Mouse (Mus musculus): Measurements from ENCODE around the gene Atg4a. TPM values are rescaled to one million over a fixed set of nuclear protein-coding genes. Genes with fewer than 3 reads are reported as not detected.

Gene Atg4a
- polyA plus RNA-seq, 1 experiment from 2014 or later, result 19.8 TPM

DNA sequence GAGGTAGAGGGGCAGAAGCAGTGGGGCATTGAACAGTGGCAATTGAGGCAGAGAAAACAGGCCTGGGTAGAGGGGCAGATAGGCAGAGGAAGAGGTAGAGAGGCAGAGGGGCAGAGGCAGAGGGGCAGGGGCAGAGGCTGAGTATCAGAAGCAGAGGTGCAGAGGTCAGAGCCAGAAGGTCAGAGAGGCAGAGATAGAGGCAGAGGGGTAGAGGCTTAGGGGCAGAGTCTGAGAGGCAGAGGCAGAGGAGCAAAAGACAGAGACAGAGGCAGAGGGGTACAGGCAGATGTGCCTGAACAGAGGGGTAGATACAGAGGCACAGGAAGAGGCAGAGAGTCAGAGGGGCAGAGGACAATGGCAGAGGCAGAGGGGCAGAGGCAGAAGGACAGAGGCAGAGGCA, 193.6 kb downstream of the Atg4a start:
- Histone ChIP-seq H3K27me3 (ENCODE audit: control insufficient read depth, insufficient read depth, low read depth, low read length) (no peaks in the 10 kb centered on the region), H3K4me1 (replicated peaks; ENCODE audit: control insufficient read depth, insufficient read depth, low read length) (no peaks in the 10 kb centered on the region), H3K4me3 (ENCODE audit: low read length) (no peak overlapping the region), H3K27ac (ENCODE audit: low read length) (no peak overlapping the region), H3K9me3 (ENCODE audit: control insufficient read depth, low read length) (no peaks in the 10 kb centered on the region), H3K9ac (ENCODE audit: low read length) (no peak overlapping the region), H3K36me3 (ENCODE audit: control insufficient read depth, insufficient read depth, low read length) (no peaks in the 10 kb centered on the region), H3K4me2 (ENCODE audit: low read depth, low read length) (no peak overlapping the region)
- peak; percentile 31; the same call in 1 of the 2 replicates for ATAC-seq (ENCODE audit: low read depth)

GRCm38 (mm10) chrX:141151182-141151581, 194.5 kb downstream of the Atg4a start:
- Histone ChIP-seq H3K36me3 (ENCODE audit: control insufficient read depth, insufficient read depth, low read length) (no peaks in the 10 kb centered on the region), H3K27me3 (ENCODE audit: control insufficient read depth, insufficient read depth, low read depth, low read length) (no peaks in the 10 kb centered on the region), H3K27ac (ENCODE audit: low read length) (no peak overlapping the region), H3K9me3 (ENCODE audit: control insufficient read depth, low read length) (no peaks in the 10 kb centered on the region), H3K4me2 (ENCODE audit: low read depth, low read length) (no peak overlapping the region), H3K4me3 (ENCODE audit: low read length) (no peak overlapping the region), H3K9ac (ENCODE audit: low read length) (no peak overlapping the region), H3K4me1 (replicated peaks; ENCODE audit: control insufficient read depth, insufficient read depth, low read length) (no peaks in the 10 kb centered on the region)
- ATAC-seq (ENCODE audit: low read depth), result no peak

DNA sequence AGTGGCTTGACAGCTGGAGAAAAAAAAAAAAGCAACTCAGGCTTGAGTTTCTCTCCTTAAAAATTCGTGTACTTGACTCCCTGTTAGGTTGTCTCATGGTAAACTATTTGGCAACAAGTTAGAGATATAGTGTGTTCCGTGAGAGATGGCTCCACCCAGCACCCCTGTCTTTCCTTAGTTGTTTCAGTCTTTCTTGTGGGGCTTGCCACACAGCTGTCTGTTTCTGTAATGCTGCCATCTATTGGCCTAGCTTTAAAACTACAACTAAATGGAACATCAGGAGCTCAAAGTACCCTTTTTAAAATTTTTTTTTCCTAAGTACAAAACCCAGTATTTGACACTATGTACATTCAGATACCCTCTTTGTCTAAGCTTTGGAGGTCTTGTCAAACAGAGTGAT, 200.0 kb downstream of the Atg4a start:
- no peaks in the 10 kb centered on the region for H3K36me3 ChIP-seq (ENCODE audit: control insufficient read depth, insufficient read depth, low read length)
- H3K4me3 ChIP-seq (ENCODE audit: low read length), result no peak overlapping the region
- H3K4me1 ChIP-seq (replicated peaks; ENCODE audit: control insufficient read depth, insufficient read depth, low read length), result no peaks in the 10 kb centered on the region
- no peaks in the 10 kb centered on the region for H3K9me3 ChIP-seq (ENCODE audit: control insufficient read depth, low read length)
- WGBS, result 26% methylated on average over 2 of the region's 2 CpGs
- H3K27ac ChIP-seq (ENCODE audit: low read length), result no peak overlapping the region
- H3K4me2 ChIP-seq (ENCODE audit: low read depth, low read length), result no peak overlapping the region
- no peak overlapping the region for H3K9ac ChIP-seq (ENCODE audit: low read length)
- ATAC-seq (ENCODE audit: low read depth), result no peak
- H3K27me3 ChIP-seq (ENCODE audit: control insufficient read depth, insufficient read depth, low read depth, low read length), result no peaks in the 10 kb centered on the region

- no peak overlapping the region for H3K9ac ChIP-seq (ENCODE audit: low read length)
- no peak overlapping the region for H3K4me3 ChIP-seq (ENCODE audit: low read length)
- no peak overlapping the region for H3K4me2 ChIP-seq (ENCODE audit: low read depth, low read length)
- H3K4me1 ChIP-seq (replicated peaks; ENCODE audit: control insufficient read depth, insufficient read depth, low read length), result no peaks in the 10 kb centered on the region
- 48% methylated on average over 4 of the region's 4 CpGs for WGBS
- no peak overlapping the region for H3K27ac ChIP-seq (ENCODE audit: low read length)
- H3K36me3 ChIP-seq (ENCODE audit: control insufficient read depth, insufficient read depth, low read length), result no peaks in the 10 kb centered on the region
- no peaks in the 10 kb centered on the region for H3K9me3 ChIP-seq (ENCODE audit: control insufficient read depth, low read length)
- no peak for ATAC-seq (ENCODE audit: low read depth)
- no peaks in the 10 kb centered on the region for H3K27me3 ChIP-seq (ENCODE audit: control insufficient read depth, insufficient read depth, low read depth, low read length)
Observed at GRCm38 (mm10) chrX:141157626-141158025, 200.9 kb downstream of the Atg4a start.

DNA sequence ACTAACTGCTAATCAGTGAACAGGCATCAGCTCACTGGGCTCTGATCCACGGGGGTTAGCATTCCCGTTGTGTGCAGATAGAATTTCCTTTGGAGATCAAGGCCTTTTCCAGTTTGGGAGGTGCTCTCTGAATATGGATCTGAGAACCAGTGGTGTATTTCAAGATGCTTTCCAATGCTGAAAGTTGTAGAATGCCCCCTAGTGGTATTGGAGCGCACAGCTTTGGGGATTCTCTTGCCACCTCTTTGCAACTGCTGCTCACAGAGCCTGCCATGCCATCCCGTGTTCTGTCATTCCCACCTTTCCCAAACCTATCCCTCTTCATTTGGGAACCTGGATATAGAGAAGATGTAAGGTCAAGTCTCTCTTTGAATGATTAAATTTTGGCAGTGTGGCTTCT, 201.5 kb downstream of the Atg4a start:
- Histone ChIP-seq H3K4me2 (ENCODE audit: low read depth, low read length) (no peak overlapping the region), H3K36me3 (ENCODE audit: control insufficient read depth, insufficient read depth, low read length) (no peaks in the 10 kb centered on the region), H3K9me3 (ENCODE audit: control insufficient read depth, low read length) (no peaks in the 10 kb centered on the region), H3K4me1 (replicated peaks; ENCODE audit: control insufficient read depth, insufficient read depth, low read length) (no peaks in the 10 kb centered on the region), H3K9ac (ENCODE audit: low read length) (no peak overlapping the region), H3K27ac (ENCODE audit: low read length) (no peak overlapping the region), H3K4me3 (ENCODE audit: low read length) (no peak overlapping the region), H3K27me3 (ENCODE audit: control insufficient read depth, insufficient read depth, low read depth, low read length) (no peaks in the 10 kb centered on the region)
- ATAC-seq (ENCODE audit: low read depth), result no peak
- 32% methylated on average over 4 of the region's 4 CpGs for WGBS

DNA sequence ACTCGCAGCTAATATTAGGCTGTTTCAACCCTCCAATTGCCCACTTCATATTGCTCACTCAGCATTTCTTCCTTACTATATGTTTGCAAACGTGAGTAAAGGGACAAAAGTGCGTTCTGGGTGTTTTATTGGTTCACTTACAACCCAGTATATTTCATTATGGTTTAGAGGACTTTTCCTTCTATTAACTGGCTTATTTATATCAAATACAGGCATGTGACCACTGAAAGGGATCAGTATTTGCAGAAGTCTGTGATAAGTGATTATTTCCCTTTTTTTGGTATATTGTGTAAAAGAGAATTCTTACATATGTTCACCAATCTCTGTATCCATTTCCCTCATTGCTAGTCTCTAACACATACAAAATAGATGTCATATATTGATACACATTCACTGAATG, 203.7 kb downstream of the Atg4a start:
- Histone ChIP-seq H3K9ac (ENCODE audit: low read length) (no peak overlapping the region), H3K27me3 (ENCODE audit: control insufficient read depth, insufficient read depth, low read depth, low read length) (no peaks in the 10 kb centered on the region), H3K27ac (ENCODE audit: low read length) (no peak overlapping the region), H3K4me3 (ENCODE audit: low read length) (no peak overlapping the region), H3K4me2 (ENCODE audit: low read depth, low read length) (no peak overlapping the region), H3K9me3 (ENCODE audit: control insufficient read depth, low read length) (no peaks in the 10 kb centered on the region), H3K36me3 (ENCODE audit: control insufficient read depth, insufficient read depth, low read length) (no peaks in the 10 kb centered on the region), H3K4me1 (replicated peaks; ENCODE audit: control insufficient read depth, insufficient read depth, low read length) (no peaks in the 10 kb centered on the region)
- no peak for ATAC-seq (ENCODE audit: low read depth)
- 63% methylated on average over 3 of the region's 3 CpGs for WGBS

DNA sequence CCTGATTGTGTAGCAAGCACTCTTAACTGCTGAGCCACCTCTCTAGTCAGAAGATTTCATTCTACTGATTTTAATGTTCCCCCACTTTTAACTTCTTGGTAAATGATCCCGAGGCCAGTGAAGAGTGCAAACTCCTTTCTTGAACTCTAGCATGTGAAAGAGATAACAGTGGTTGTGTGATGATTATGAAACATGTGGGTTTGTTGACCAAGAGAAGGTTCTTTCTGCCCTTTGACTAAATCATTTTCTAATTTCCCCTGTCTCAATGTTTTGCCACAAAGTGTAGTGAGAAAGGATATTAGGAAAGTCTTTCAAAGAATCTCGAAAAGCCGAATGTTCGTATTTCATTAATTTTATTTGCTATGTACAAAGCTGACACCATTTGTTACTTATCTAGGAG, 208.4 kb downstream of the Atg4a start:
- no peak overlapping the region for H3K27ac ChIP-seq (ENCODE audit: low read length)
- no peaks in the 10 kb centered on the region for H3K9me3 ChIP-seq (ENCODE audit: control insufficient read depth, low read length)
- H3K4me2 ChIP-seq (ENCODE audit: low read depth, low read length), result no peak overlapping the region
- no peak overlapping the region for H3K9ac ChIP-seq (ENCODE audit: low read length)
- H3K4me3 ChIP-seq (ENCODE audit: low read length), result no peak overlapping the region
- H3K36me3 ChIP-seq (ENCODE audit: control insufficient read depth, insufficient read depth, low read length), result no peaks in the 10 kb centered on the region
- 83% methylated on average over 4 of the region's 4 CpGs for WGBS
- no peaks in the 10 kb centered on the region for H3K4me1 ChIP-seq (replicated peaks; ENCODE audit: control insufficient read depth, insufficient read depth, low read length)
- ATAC-seq (ENCODE audit: low read depth), result no peak
- H3K27me3 ChIP-seq (ENCODE audit: control insufficient read depth, insufficient read depth, low read depth, low read length), result no peaks in the 10 kb centered on the region; the same call in 1 of the 2 replicates

DNA sequence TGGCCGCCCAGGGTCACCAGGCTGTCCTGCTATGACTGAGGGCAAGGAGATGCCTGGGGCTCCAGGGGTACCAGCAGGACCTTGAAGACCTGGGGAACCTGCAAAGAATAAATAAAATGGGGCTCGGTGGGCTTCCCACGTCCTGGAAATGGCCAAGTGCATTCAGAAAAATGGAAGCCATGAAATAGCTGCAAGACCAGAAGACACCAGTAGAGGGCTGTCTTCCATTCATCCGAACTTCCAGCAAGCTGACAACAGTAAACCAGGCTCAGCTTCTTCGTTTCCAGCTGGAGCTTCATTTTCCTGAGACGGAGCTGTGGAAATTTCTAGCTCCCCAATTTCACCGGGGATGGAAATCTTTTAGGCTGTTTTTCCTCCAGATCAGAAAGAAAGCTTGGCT, 218.6 kb downstream of the Atg4a start:
- Histone ChIP-seq H3K27ac (ENCODE audit: low read length) (no peak overlapping the region), H3K4me3 (ENCODE audit: low read length) (no peak overlapping the region), H3K36me3 (ENCODE audit: control insufficient read depth, insufficient read depth, low read length) (no peaks in the 10 kb centered on the region), H3K4me2 (ENCODE audit: low read depth, low read length) (no peak overlapping the region), H3K4me1 (replicated peaks; ENCODE audit: control insufficient read depth, insufficient read depth, low read length) (no peaks in the 10 kb centered on the region), H3K9me3 (ENCODE audit: control insufficient read depth, low read length) (no peaks in the 10 kb centered on the region), H3K27me3 (ENCODE audit: control insufficient read depth, insufficient read depth, low read depth, low read length) (peaks cover 2% of the 10 kb centered on the region), H3K9ac (ENCODE audit: low read length) (no peak overlapping the region)
- WGBS, result 31% methylated on average over 7 of the region's 7 CpGs
- no peak for ATAC-seq (ENCODE audit: low read depth)

- Histone ChIP-seq H3K4me3 (ENCODE audit: low read length) (no peak overlapping the region), H3K4me2 (ENCODE audit: low read depth, low read length) (no peak overlapping the region), H3K9me3 (ENCODE audit: control insufficient read depth, low read length) (no peaks in the 10 kb centered on the region), H3K9ac (ENCODE audit: low read length) (no peak overlapping the region), H3K27ac (ENCODE audit: low read length) (no peak overlapping the region), H3K4me1 (replicated peaks; ENCODE audit: control insufficient read depth, insufficient read depth, low read length) (0 out of 2 replicates have a peak, but pooled peaks cover 2% of the 10 kb centered on the region), H3K36me3 (ENCODE audit: control insufficient read depth, insufficient read depth, low read length) (no peaks in the 10 kb centered on the region), H3K27me3 (ENCODE audit: control insufficient read depth, insufficient read depth, low read depth, low read length) (peaks cover 8% of the 10 kb centered on the region)
- ATAC-seq (ENCODE audit: low read depth), result peak; percentile 65; the same call in 1 of the 2 replicates
Observed at GRCm38 (mm10) chrX:141195036-141195435, 238.3 kb downstream of the Atg4a start.

DNA sequence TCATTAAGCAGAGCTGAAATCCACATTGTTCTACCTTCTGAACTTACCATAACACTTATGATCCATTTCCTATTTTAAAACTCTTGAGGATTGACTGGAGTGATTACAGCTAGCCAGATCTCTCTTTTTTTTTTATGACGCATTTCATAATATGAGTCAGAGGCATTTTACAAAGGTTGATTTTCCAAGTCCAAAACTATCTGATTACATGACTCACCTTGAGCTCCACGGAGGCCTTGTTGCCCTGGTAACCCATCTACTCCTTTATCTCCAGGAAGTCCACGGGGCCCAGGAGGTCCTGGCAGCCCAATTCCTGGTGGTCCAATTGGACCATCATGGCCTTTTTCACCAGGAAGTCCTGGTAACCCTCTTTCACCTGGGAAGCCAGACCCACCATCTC, 242.3 kb downstream of the Atg4a start:
- ATAC-seq (ENCODE audit: low read depth), result no peak
- peaks cover 2% of the 10 kb centered on the region for H3K27me3 ChIP-seq (ENCODE audit: control insufficient read depth, insufficient read depth, low read depth, low read length)

More for the DNA sequence above, 242.3 kb downstream of the Atg4a start:
- H3K27ac ChIP-seq (ENCODE audit: low read length), result no peak overlapping the region
- H3K4me3 ChIP-seq (ENCODE audit: low read length), result no peak overlapping the region
- no peaks in the 10 kb centered on the region for H3K9me3 ChIP-seq (ENCODE audit: control insufficient read depth, low read length)
- no peak overlapping the region for H3K4me2 ChIP-seq (ENCODE audit: low read depth, low read length)
- 0 out of 2 replicates have a peak, but pooled peaks cover 2% of the 10 kb centered on the region for H3K4me1 ChIP-seq (replicated peaks; ENCODE audit: control insufficient read depth, insufficient read depth, low read length)
- H3K9ac ChIP-seq (ENCODE audit: low read length), result no peak overlapping the region
- 72% methylated on average over 3 of the region's 3 CpGs for WGBS
- H3K36me3 ChIP-seq (ENCODE audit: control insufficient read depth, insufficient read depth, low read length), result no peaks in the 10 kb centered on the region
